Mouse (Mus musculus): ENCODE measurements around the gene Nek9. TPM values are rescaled to one million over a fixed set of nuclear protein-coding genes. Genes with fewer than 3 reads are reported as not detected.

The Nek9 gene
- total and polyA plus RNA-seq, 2 experiments from 2014 or later: 8.5 to 23.2 TPM

GRCm38 (mm10) chr12:85276273-85276672, 62.9 kb downstream of the Nek9 start:
- Histone ChIP-seq H3K9ac (no peak overlapping the region), H3K27me3 (ENCODE audit: insufficient read depth, low read length) (no peaks in the 10 kb centered on the region), H3K4me3 (ENCODE audit: low read depth, low read length) (no peak overlapping the region), H3K4me2 (ENCODE audit: low read depth) (no peak overlapping the region), H3K27ac (ENCODE audit: low read depth, low read length) (no peak overlapping the region), H3K36me3 (ENCODE audit: insufficient read depth) (no peaks in the 10 kb centered on the region), H3K4me1 (ENCODE audit: insufficient read depth) (peaks cover 8% of the 10 kb centered on the region; the same call in 1 of the 2 replicates), H3K9me3 (ENCODE audit: low read length) (no peaks in the 10 kb centered on the region)
- WGBS: 61% methylated on average over 5 of the region's 5 CpGs
- DNase-seq: no peak
- no peak for TF ChIP-seq CTCF (IDR thresholded peaks at IDR 0.05; ENCODE audit: low read depth)
- ATAC-seq: no peak

- Histone ChIP-seq H3K4me2 (ENCODE audit: low read depth) (no peak overlapping the region), H3K9ac (no peak overlapping the region), H3K27me3 (ENCODE audit: insufficient read depth, low read length) (no peaks in the 10 kb centered on the region), H3K4me3 (ENCODE audit: low read depth, low read length) (no peak overlapping the region), H3K9me3 (ENCODE audit: low read length) (no peaks in the 10 kb centered on the region), H3K36me3 (ENCODE audit: insufficient read depth) (no peaks in the 10 kb centered on the region), H3K4me1 (ENCODE audit: insufficient read depth) (peaks cover 6% of the 10 kb centered on the region), H3K27ac (ENCODE audit: low read depth, low read length) (no peak overlapping the region)
- 89% methylated on average over 10 of the region's 10 CpGs for WGBS
- DNase-seq (no peak), ATAC-seq (no peak)
- no peak for TF ChIP-seq CTCF (IDR thresholded peaks at IDR 0.05; ENCODE audit: low read depth)
Measured at GRCm38 (mm10) chr12:85273508-85273907, 65.7 kb downstream of the Nek9 start.

GRCm38 (mm10) chr12:85271843-85272206, 67.3 kb downstream of the Nek9 start:
- Histone ChIP-seq H3K9ac (no peak overlapping the region), H3K4me1 (ENCODE audit: insufficient read depth) (peaks cover 6% of the 10 kb centered on the region), H3K9me3 (ENCODE audit: low read length) (no peaks in the 10 kb centered on the region), H3K4me2 (ENCODE audit: low read depth) (no peak overlapping the region), H3K27ac (ENCODE audit: low read depth, low read length) (no peak overlapping the region), H3K4me3 (ENCODE audit: low read depth, low read length) (no peak overlapping the region), H3K36me3 (ENCODE audit: insufficient read depth) (0 out of 2 replicates have a peak, but pooled peaks cover 3% of the 10 kb centered on the region), H3K27me3 (ENCODE audit: insufficient read depth, low read length) (no peaks in the 10 kb centered on the region)
- TF ChIP-seq CTCF (IDR thresholded peaks at IDR 0.05; ENCODE audit: low read depth): no peak
- DNase-seq (no peak), ATAC-seq (no peak)
- WGBS: 76% methylated on average over 4 of the region's 4 CpGs

- TF ChIP-seq CTCF (IDR thresholded peaks at IDR 0.05; ENCODE audit: low read depth): no peak
- Histone ChIP-seq H3K27ac (ENCODE audit: low read depth, low read length) (no peak overlapping the region), H3K9me3 (ENCODE audit: low read length) (no peaks in the 10 kb centered on the region), H3K36me3 (ENCODE audit: insufficient read depth) (0 out of 2 replicates have a peak, but pooled peaks cover 3% of the 10 kb centered on the region), H3K4me3 (ENCODE audit: low read depth, low read length) (no peak overlapping the region), H3K4me2 (ENCODE audit: low read depth) (no peak overlapping the region), H3K9ac (no peak overlapping the region), H3K4me1 (ENCODE audit: insufficient read depth) (peaks cover 6% of the 10 kb centered on the region), H3K27me3 (ENCODE audit: insufficient read depth, low read length) (no peaks in the 10 kb centered on the region)
- DNase-seq (no peak), ATAC-seq (no peak)
- WGBS: 79% methylated on average over 7 of the region's 7 CpGs
Measured at GRCm38 (mm10) chr12:85271132-85271842, 67.9 kb downstream of the Nek9 start.

GRCm38 (mm10) chr12:85270319-85270718, 68.8 kb downstream of the Nek9 start, which contains the start of gene Mlh3:
Mlh3 (minus strand) TSS chr12:85270599.
- H3K9ac ChIP-seq: peak within 1 kb of the TSS; percentile 81
- ATAC-seq (peak; percentile 96), DNase-seq (peak; percentile 93)
- H3K4me2 ChIP-seq (ENCODE audit: low read depth): peak within 1 kb of the TSS; percentile 64
- H3K9me3 ChIP-seq (ENCODE audit: low read length): no peaks in the 10 kb centered on the region
- H3K4me1 ChIP-seq (ENCODE audit: insufficient read depth): peaks cover 6% of the 10 kb centered on the region
- H3K27ac ChIP-seq (ENCODE audit: low read depth, low read length): peak within 1 kb of the TSS; percentile 80
- no peaks in the 10 kb centered on the region for H3K27me3 ChIP-seq (ENCODE audit: insufficient read depth, low read length)
- under 1% methylated on average over 35 of the region's 35 CpGs for WGBS
- peak; percentile 70 for TF ChIP-seq CTCF (IDR thresholded peaks at IDR 0.05; ENCODE audit: low read depth)
- 0 out of 2 replicates have a peak, but pooled peaks cover 3% of the 10 kb centered on the region for H3K36me3 ChIP-seq (ENCODE audit: insufficient read depth)
- peak within 1 kb of the TSS; percentile 66 for H3K4me3 ChIP-seq (ENCODE audit: low read depth, low read length)

- Histone ChIP-seq H3K36me3 (ENCODE audit: insufficient read depth) (0 out of 2 replicates have a peak, but pooled peaks cover 3% of the 10 kb centered on the region), H3K9me3 (ENCODE audit: low read length) (no peaks in the 10 kb centered on the region), H3K27ac (ENCODE audit: low read depth, low read length) (peak overlapping the region; percentile 80), H3K9ac (peak overlapping the region; percentile 81), H3K27me3 (ENCODE audit: insufficient read depth, low read length) (no peaks in the 10 kb centered on the region), H3K4me3 (ENCODE audit: low read depth, low read length) (peak overlapping the region; percentile 66), H3K4me1 (ENCODE audit: insufficient read depth) (peaks cover 6% of the 10 kb centered on the region), H3K4me2 (ENCODE audit: low read depth) (peak overlapping the region; percentile 64)
- TF ChIP-seq CTCF (IDR thresholded peaks at IDR 0.05; ENCODE audit: low read depth): no peak
- ATAC-seq (no peak), DNase-seq (no peak)
- 39% methylated on average over 3 of the region's 3 CpGs for WGBS
Measured at GRCm38 (mm10) chr12:85269821-85270220, 69.3 kb downstream of the Nek9 start.

GRCm38 (mm10) chr12:85266248-85266647, 72.9 kb downstream of the Nek9 start:
- H3K36me3 ChIP-seq (ENCODE audit: insufficient read depth): 0 out of 2 replicates have a peak, but pooled peaks cover 3% of the 10 kb centered on the region
- no peak for DNase-seq
- ATAC-seq: no peak
- H3K4me1 ChIP-seq (ENCODE audit: insufficient read depth): peaks cover 6% of the 10 kb centered on the region
- no peaks in the 10 kb centered on the region for H3K9me3 ChIP-seq (ENCODE audit: low read length)
- H3K27me3 ChIP-seq (ENCODE audit: insufficient read depth, low read length): no peaks in the 10 kb centered on the region
- H3K4me2 ChIP-seq (ENCODE audit: low read depth): no peak overlapping the region
- no peak overlapping the region for H3K27ac ChIP-seq (ENCODE audit: low read depth, low read length)
- no peak for TF ChIP-seq CTCF (IDR thresholded peaks at IDR 0.05; ENCODE audit: low read depth)
- H3K9ac ChIP-seq: no peak overlapping the region
- H3K4me3 ChIP-seq (ENCODE audit: low read depth, low read length): no peak overlapping the region
- WGBS: 97% methylated on average over 3 of the region's 3 CpGs
